Mouse (Mus musculus) G1E-ER4 (cell line): Measurements from ENCODE around the gene Trim3. TPM values are rescaled to one million over a fixed set of nuclear protein-coding genes. Genes with fewer than 3 reads are reported as not detected.

Experiments
- GATA1 ChIP-seq: IDR thresholded peaks from one replicate; pipeline ENCODE4 v1.8.0; 2012; ENCODE audit warnings: low read length, inconsistent platforms
- polyA plus RNA-seq: library from polyadenylated mRNA; stranded (reverse); fragments of >175 nt; gene quantifications from 2 replicates; pipeline ENCODE4 v1.2.3, GENCODE M21; 2012

Gene Trim3
- polyA plus RNA-seq, 1 experiment = 8.4 TPM

GRCm38 (mm10) chr7:105621053-105621452 lies 12.3 kb downstream of the Trim3 start:
- TF ChIP-seq GATA1 = no peak

GRCm38 (mm10) chr7:105619701-105620100 lies 13.7 kb downstream of the Trim3 start:
- TF ChIP-seq GATA1 = no peak

- no peak for TF ChIP-seq GATA1
Observed at GRCm38 (mm10) chr7:105617810-105618209, 15.6 kb downstream of the Trim3 start.

GRCm38 (mm10) chr7:105616561-105616960 lies 16.8 kb downstream of the Trim3 start:
- no peak for TF ChIP-seq GATA1

- TF ChIP-seq GATA1 = no peak
Observed at GRCm38 (mm10) chr7:105615720-105616119, 17.7 kb downstream of the Trim3 start.

- TF ChIP-seq GATA1 = no peak
Observed at GRCm38 (mm10) chr7:105614400-105614799, 19.0 kb downstream of the Trim3 start.

- TF ChIP-seq GATA1 = no peak
Observed at GRCm38 (mm10) chr7:105611767-105612166, 21.6 kb downstream of the Trim3 start.

- TF ChIP-seq GATA1 = no peak
Observed at GRCm38 (mm10) chr7:105608467-105608866, 24.9 kb downstream of the Trim3 start.

GRCm38 (mm10) chr7:105602860-105603623 lies 30.3 kb downstream of the Trim3 start:
- TF ChIP-seq GATA1 = no peak

- TF ChIP-seq GATA1 = no peak
Observed at GRCm38 (mm10) chr7:105590097-105590496, 43.3 kb downstream of the Trim3 start.

GRCm38 (mm10) chr7:105588325-105588912 lies 45.0 kb downstream of the Trim3 start:
- TF ChIP-seq GATA1 = no peak

GRCm38 (mm10) chr7:105581959-105582358 lies 51.4 kb downstream of the Trim3 start:
- TF ChIP-seq GATA1 = no peak

- TF ChIP-seq GATA1 = no peak
Observed at GRCm38 (mm10) chr7:105581094-105581703, 52.2 kb downstream of the Trim3 start, which contains the start of gene Apbb1. Gene Apbb1, minus strand, starts transcription at chr7:105581653.

GRCm38 (mm10) chr7:105580627-105581089 lies 52.7 kb downstream of the Trim3 start:
- no peak for TF ChIP-seq GATA1

- TF ChIP-seq GATA1 = no peak
Observed at GRCm38 (mm10) chr7:105578481-105578880, 54.9 kb downstream of the Trim3 start.

- no peak for TF ChIP-seq GATA1
Observed at GRCm38 (mm10) chr7:105577377-105577871, 55.9 kb downstream of the Trim3 start.
